Mouse (Mus musculus) thymus, postnatal 14 days (tissue): ENCODE results near the gene Apopt1.

Source experiments
- DNase-seq: peaks from one replicate; pipeline ENCODE4 v3.0.0; 2021

Gene Apopt1

DNA sequence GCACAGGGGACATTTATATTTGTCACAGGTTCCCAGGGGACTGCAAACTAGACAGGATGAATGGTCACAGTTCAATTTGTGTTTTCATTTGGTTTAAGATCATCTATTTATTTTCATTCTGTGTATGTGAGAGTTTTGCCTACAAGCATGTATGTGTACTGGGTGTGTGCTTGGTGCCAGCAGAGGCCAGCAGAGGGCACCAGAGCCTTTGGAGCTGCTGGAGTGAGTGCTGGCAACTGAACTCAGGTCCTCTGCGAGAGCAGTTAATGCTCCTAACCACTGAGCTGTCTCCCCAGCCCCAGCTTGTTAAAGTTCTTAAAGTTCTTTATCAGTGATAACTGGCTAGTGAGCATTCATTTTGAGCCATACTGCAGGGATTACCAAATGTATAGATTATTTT is 66.5 kb downstream of the Apopt1 start:
- no peak for DNase-seq

DNA sequence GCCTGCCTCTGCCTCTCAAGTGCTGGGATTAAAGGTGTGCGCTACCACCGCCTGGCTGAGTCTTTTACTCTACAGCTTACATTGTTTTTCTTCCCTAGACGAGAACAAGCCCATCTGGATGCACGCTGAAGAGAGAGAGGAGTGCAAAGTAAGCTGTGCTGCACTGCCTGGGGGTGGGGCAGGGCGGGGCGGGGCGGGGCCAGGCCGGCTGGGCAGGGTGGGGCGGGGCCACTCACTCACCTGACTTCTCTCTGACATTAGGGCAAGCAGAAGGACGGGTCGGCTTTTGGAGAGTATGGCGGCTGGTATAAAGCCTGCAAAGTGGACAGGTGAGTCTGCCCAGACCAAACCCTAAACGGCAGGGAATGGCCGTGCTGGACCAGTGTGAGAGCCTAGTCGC is 72.1 kb downstream of the Apopt1 start:
- no peak for DNase-seq

DNA sequence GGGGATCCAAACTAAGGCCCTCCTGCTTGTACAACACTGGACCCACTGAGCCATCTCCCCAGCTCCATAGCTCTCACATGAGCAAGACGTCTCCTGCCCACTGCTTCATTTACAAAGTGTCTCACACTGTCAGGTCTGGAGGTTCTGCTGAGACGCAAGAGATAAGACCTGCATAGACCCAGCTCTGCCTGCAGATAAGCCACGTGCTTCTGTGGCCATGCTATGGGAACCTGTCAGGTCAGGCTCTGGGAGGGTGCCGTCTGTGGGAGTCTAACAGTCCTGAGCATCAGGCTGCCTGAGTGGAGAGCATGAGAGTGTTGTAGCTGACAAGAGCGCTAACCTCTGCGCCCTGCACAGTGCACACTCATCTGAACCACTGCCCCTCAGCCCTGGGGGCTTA is 74.0 kb downstream of the Apopt1 start:
- DNase-seq, result no peak

DNA sequence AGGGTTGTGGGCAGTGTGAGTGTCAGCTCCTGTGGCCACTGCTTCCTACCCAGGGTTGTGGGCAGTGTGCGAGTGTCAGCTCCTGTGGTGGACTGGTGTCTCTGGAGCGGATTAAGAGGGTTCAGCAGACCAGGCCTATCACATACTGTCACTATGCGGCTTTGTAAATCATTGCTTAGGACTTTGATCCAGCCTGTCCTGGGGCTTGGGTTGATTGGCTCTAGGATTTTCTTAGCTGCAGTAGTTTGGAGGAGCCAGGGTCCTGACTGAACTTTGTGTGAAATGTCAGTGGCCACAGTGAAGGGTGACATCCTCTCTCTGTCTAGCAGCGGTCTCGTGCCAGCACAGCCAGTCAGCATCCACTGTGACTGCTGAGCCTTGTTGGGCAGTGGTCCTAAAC is 77.0 kb downstream of the Apopt1 start:
- no peak for DNase-seq

DNA sequence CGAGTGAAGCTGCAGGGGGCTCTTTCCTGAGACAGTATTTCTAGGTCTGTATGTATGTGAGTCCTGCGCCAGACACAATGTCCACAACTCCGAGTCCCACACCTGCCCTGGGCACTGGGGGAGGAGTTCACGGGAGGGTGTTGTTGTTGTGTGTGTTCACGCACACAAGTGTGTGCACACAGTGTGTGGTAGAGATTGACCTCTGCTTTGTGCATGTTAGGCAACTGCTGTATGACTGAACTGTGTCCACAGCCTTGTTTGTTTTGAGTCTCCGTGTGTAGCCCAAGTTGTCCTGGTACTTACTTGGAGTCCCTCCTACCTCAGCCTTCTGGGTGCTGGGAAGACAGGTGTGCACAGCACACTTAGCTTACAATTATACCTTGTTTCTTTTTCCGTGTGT is 77.6 kb downstream of the Apopt1 start:
- DNase-seq, result no peak

DNA sequence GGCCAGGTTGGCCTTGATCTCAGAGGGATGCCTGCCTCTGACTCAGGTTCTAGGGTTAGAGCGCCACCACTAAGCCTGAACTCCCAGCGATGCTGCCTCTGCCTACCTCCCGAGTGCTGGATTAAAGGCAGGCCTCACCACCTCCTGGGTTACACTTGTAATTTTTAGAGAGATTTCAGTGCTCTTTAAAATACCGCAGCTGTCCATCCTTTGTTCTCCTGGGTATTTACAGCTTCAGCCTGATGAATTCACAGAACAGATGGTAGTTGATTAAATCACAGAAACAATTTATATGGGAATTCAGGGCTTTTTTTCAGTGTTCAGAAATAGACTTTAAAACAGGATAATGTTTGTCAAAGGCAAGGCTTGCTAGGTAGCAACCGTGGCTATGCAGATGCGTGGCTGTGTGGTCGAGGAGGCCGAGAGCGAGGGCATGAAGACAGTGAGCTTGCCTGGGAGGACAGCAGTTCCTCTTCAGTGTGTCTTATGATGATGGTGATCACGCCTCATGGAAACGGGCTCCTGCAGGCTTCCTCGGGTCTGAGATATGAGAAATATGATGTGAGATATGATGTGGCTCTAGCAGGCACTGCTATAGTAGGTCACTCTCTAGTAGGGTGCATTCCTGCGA is 78.5 kb downstream of the Apopt1 start:
- DNase-seq, result no peak

DNA sequence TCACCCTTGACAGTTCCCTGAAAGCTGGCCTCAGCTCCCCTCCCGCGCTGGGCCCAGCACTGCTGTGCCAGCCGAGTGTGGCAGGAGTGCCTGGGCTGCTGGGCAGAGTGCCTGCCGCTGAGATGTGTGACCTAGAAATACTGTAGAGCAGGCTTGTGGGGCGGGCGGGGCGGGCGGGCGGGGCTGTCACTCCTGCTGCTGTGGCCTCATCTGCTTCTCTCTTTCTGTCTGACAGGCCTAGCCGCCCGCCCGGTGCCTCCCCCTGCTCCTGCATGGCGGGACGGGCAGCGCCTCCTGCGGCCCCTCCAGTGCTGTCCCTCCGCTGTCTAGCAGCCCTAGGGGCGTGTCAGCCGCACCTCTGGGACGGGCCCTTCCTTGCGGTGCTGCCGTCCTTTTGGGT is 81.0 kb downstream of the Apopt1 start:
- DNase-seq, result no peak

DNA sequence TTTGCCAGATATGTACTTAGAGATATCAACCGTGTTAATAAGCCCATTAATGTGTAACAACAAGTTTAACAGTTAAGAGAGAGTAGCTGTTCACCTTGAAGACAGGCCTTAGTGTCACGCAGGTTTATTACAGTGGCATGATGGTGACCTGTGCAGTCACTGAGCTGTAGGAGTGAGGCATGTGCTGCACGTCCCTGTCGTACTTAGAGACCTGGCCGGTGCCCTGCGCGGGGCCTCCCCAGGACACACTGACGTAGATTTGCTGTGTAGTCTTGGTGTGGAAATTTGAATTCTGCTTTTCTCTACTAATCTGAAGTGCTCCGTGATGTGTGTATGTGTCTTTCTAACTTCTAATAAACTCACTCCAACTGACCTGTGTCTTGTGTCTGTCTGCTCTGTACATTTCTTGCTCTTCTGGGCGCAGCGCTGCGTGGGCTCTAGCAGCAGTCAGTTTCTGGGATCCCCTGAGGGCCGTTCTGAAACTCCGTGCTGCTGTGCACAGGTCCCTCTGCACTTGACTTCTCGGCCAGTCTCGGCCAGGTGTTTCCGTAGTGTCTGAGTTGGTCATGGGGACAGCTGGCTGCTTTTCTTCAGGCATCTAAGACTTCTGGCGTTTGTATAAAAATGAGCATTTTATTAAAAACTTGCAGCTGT is 81.6 kb downstream of the Apopt1 start:
- no peak for DNase-seq

DNA sequence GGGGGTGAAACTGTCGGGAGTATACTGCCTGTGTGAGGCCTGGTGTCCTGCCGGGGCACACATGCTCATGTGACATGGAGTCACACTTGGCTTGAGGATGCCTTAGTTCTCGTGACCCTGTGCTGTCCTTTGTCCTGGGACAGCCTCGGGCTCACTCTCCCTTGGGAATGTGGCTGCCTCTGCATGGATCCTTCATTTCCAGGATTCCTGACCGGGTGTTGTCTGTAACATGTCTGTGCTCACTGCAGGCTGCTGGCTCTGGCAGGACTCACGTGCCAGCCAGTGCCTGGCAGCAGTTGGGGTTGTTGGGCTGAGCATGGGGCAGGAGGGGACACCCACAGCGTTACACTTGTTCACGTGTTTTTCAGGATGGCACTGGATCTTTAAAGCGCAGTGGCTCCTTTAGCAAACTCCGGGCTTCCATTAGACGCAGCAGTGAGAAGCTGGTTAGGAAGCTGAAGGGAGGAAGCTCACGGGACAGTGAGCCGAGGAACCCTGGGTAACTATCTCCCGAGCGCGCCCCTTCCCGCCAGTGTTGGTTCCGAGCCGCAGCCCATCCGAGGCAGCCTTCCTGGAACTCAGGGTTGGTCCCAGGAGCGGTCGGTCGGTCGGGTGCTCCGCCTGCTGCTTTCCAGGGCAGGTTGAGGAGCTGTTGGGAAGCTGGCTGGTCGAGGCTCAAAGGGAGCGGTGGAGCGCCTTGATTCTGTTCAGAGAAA is 82.3 kb downstream of the Apopt1 start:
- DNase-seq, result no peak

DNA sequence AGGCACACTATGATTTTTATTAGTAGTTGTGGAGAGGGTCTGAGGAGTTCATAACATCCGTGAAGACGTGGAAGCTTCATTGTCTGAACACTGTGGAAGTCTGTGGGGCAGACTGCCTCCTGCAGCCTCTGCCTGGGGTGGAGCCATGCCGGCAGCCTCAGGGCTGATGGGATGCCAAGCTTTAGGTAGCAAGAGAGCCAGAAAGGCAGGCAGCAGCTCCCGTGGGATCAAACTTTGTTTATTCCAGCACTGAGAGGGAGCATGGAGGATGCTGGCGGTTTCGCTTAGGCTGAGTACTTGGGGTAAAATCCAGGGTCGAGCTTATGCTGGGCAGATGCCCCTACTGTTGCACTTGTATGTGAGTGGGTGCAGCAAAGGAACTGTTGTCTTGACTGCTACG is 84.2 kb downstream of the Apopt1 start:
- no peak for DNase-seq

DNA sequence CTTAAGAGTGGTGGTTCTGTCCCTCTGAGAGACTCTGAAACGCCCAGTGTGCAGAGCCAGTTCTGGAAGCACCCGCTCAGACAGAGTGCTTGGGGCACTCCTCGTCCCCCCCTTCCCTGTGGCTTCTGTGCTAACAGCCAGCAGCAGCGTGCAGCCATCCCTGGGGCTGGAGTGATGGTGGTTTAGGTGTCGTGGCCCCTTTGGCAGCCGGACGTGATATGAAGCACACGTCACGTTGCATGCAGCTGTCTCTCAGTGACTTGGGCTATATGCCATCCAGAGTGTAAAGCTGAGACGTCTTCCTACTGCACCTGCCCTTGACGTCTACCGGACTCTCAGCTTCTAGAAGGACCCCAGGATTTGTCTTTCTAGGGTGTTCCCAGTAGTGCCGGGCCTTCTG is 85.4 kb downstream of the Apopt1 start:
- DNase-seq, result no peak

DNA sequence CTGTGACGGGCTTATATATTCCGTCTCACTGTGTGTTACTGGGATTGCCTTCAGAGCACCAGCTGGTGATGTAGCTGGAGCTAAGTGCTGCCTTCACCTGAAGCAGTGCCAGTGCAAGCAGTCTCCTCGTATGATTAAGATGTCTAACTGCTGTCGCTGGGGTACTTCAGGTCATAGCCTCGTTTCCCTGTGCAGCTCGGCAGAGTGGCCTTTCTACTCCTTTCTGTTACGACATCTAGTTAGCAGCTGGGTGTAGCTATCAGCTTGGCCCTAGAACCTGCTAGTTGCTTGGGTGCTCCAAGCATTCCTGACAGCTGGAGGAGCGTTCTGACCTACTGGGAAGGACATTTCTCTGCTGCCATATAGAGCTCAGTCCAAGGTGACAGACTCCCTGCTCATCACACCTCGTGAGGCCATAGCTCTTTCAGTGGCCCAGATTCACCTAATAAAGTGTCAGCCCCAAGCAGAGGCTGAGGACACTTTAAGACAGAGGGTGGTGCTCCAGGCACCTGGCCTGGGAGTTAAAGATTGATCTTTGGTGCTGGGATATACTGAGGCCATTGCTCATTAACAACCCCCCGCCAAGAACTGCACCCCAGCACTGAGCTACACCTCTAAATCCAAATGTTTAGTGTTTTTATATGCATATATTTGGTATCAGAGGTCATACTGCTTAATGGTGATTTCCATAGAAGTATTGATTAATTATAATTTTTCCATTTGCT is 87.6 kb downstream of the Apopt1 start:
- DNase-seq, result no peak

DNA sequence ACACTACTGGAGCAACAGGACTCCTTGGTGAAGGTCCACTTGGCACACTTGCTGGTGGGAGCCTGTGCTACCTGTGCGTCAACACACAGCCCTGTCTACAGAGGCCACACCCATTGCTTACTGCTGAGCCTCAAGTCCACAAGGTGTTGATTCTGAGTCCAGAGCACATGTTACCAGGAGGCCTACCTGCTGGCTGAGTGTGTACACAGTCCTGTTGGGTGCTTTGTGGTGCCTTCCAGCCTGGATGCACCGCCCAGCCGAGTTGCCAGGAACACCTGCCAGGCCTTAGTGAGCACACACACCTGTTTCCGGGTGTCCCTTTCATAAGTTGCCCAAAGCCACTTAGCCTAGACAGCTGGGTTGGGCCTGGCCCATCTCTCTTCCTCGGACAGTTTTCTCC is 90.5 kb downstream of the Apopt1 start:
- DNase-seq, result no peak
